Mouse (Mus musculus) brain, embryonic 14.5 days (tissue): ENCODE results near the gene Crip2.

ENCODE experiments used
- CTCF ChIP-seq: fragments of 200-500 bp; IDR thresholded peaks from 2 replicates; pipeline ENCODE4 v1.5.1; 2012; ENCODE audit warnings: inconsistent platforms, mild to moderate bottlenecking, moderate library complexity, borderline replicate concordance; ENCODE audit not compliant: insufficient read depth, insufficient read length; ENCODE audit errors: extremely low read depth
- POLR2A ChIP-seq: fragments of 200-500 bp; IDR thresholded peaks from 2 replicates; pipeline ENCODE4 v1.6.1; 2012; ENCODE audit warnings: mild to moderate bottlenecking, inconsistent platforms, borderline replicate concordance; ENCODE audit not compliant: poor library complexity, insufficient read depth, insufficient read length, severe bottlenecking; ENCODE audit errors: extremely low read depth

DNA sequence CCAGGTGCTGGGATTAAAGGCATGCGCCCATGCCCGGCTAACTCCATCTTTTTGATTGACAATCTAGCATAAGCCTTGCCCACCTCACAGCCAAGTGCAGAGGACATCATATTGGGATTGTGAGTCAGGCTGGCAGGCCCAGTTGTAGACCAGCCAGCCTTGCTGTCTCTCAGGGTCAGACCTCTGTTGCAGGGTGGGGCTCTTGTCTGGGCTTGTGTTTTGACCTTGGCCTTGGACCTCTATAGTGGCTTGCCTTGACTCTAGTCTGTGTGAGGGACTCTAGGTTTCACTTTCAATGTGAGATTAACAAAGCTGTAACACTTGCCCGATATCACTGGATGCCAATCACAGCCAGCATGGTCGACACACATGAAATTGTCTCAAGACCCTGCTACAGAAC, 25.9 kb upstream of the Crip2 start:
- no peak for TF ChIP-seq CTCF
- no peak for TF ChIP-seq POLR2A
